Mouse (Mus musculus) cerebellum, postnatal 4 days (tissue): Measurements from ENCODE around the gene Nle1.

ENCODE experiments used
- DNase-seq, 2 experiments: peaks; one replicate each; pipeline ENCODE4 v3.0.0; 2022; ENCODE audit warnings: low spot score in 2 of 2, mixed read lengths in 1 of 2

Nle1 gene

GRCm38 (mm10) chr11:82914711-82915352 lies 6.6 kb upstream of the Nle1 start:
- peak; percentile 63 to 80 for DNase-seq

- no peak for DNase-seq
Observed at GRCm38 (mm10) chr11:82910679-82911389, 2.6 kb upstream of the Nle1 start.

GRCm38 (mm10) chr11:82910250-82910649 lies 2.0 kb upstream of the Nle1 start, which contains the start of gene Unc45b:
TSS of gene Unc45b (plus strand) at chr11:82910550.
- no peak for DNase-seq

- no peak for DNase-seq
Observed at GRCm38 (mm10) chr11:82908608-82908989, 388 bp upstream of the Nle1 start.

- no peak for DNase-seq
Observed at GRCm38 (mm10) chr11:82905816-82906215, 2.4 kb downstream of the Nle1 start.

GRCm38 (mm10) chr11:82904952-82905351 lies 3.3 kb downstream of the Nle1 start:
- DNase-seq, result no peak

- DNase-seq, result no peak
Observed at GRCm38 (mm10) chr11:82901606-82902310, 6.5 kb downstream of the Nle1 start.

GRCm38 (mm10) chr11:82899720-82900119 lies 8.5 kb downstream of the Nle1 start:
- DNase-seq, result no peak

- DNase-seq, result no peak
Observed at GRCm38 (mm10) chr11:82897478-82897877, 10.7 kb downstream of the Nle1 start.

- no peak for DNase-seq
Observed at GRCm38 (mm10) chr11:82891936-82892335, 16.3 kb downstream of the Nle1 start, which contains the start of gene Fndc8. TSS of gene Fndc8 (plus strand) at chr11:82892124.

GRCm38 (mm10) chr11:82890342-82890762 lies 17.9 kb downstream of the Nle1 start, which contains the start of gene Rad51d:
TSS of gene Rad51d (minus strand) at chr11:82890614.
- DNase-seq, result peak; percentile 89 to 94

GRCm38 (mm10) chr11:82889524-82890341 lies 18.5 kb downstream of the Nle1 start:
- DNase-seq, result no peak

- DNase-seq, result peak in 1 of 2 experiments; percentile 32
Observed at GRCm38 (mm10) chr11:82888491-82888946, 19.7 kb downstream of the Nle1 start.

GRCm38 (mm10) chr11:82886559-82886958 lies 21.7 kb downstream of the Nle1 start:
- no peak for DNase-seq

GRCm38 (mm10) chr11:82883180-82883579 lies 25.0 kb downstream of the Nle1 start:
- DNase-seq, result no peak

GRCm38 (mm10) chr11:82877726-82878344 lies 30.4 kb downstream of the Nle1 start:
- DNase-seq, result no peak

- no peak for DNase-seq
Observed at GRCm38 (mm10) chr11:82875631-82876030, 32.6 kb downstream of the Nle1 start.

- DNase-seq, result no peak
Observed at GRCm38 (mm10) chr11:82874924-82875323, 33.3 kb downstream of the Nle1 start.

- peak; percentile 97 for DNase-seq
Observed at GRCm38 (mm10) chr11:82871031-82871446, 37.2 kb downstream of the Nle1 start, which contains the start of gene Rffl. TSS of gene Rffl (minus strand) at chr11:82871210.

- peak in 1 of 2 experiments; percentile 26 for DNase-seq
Observed at GRCm38 (mm10) chr11:82870173-82871030, 37.8 kb downstream of the Nle1 start.
